25 mouse cellular contexts compared by ENCODE assay signal in genomic region chr3:86800841-86801240, GRCm38 (mm10).
DNase-seq lines count a peak whose midpoint lies in the region; ATAC-seq lines count a peak whose summit lies in the region.
"Had no signal": no experiment of that assay in that cellular context is flagged by ENCODE, and none has a peak within 500 bp of the region (broad histone marks: within the 10 kb centered on the region; RNA-seq: fewer than 3 reads in every experiment).

No protein-coding gene starts in this region.

- peak; percentile 44 for ATAC-seq in frontal cortex, adult (ENCODE audit: low TSS enrichment)
- ATAC-seq in liver, embryonic 12.5 days, result no peak
- no peak for ATAC-seq in liver, embryonic 11.5 days (replicated peaks; ENCODE audit: low FRiP score)
- no peak for ATAC-seq in neural tube, embryonic 14.5 days (ENCODE audit: low read depth)
- ATAC-seq: forebrain, embryonic 16.5 days; inflammation-experienced regulatory T-cells, adult 6 months had no signal

- H3K4me1 ChIP-seq in liver, embryonic 12.5 days, result peaks cover 67% of the 10 kb centered on the region
- H3K4me1 ChIP-seq in liver, embryonic 11.5 days (replicated peaks; ENCODE audit: control insufficient read depth, insufficient read depth, low read length), result peaks cover 39% of the 10 kb centered on the region
- H3K4me1 ChIP-seq in neural tube, embryonic 14.5 days (ENCODE audit: control insufficient read depth, insufficient read depth, low read length), result peaks cover 12% of the 10 kb centered on the region

- H3K4me3 ChIP-seq in liver, embryonic 12.5 days, result no peak overlapping the region
- H3K4me3 ChIP-seq in liver, embryonic 11.5 days (ENCODE audit: low read depth, low read length), result no peak overlapping the region
- H3K4me3 ChIP-seq in neural tube, embryonic 14.5 days (ENCODE audit: low read depth, low read length), result no peak overlapping the region
- H3K4me3 ChIP-seq: heart, adult 2 months; heart, embryonic 13.5 days; limb, embryonic 12.5 days; megakaryocyte, embryonic 14.5 days had no signal

- 73% methylated on average over 8 of the region's 8 CpGs for WGBS in liver, embryonic 12.5 days (ENCODE audit: insufficient replicate concordance)
- 81% methylated on average over 8 of the region's 8 CpGs for WGBS in liver, embryonic 11.5 days
- 78% methylated on average over 8 of the region's 8 CpGs for WGBS in neural tube, embryonic 14.5 days

- no peak overlapping the region for H3K4me2 ChIP-seq in liver, embryonic 12.5 days
- H3K4me2 ChIP-seq in liver, embryonic 11.5 days, result no peak overlapping the region
- H3K4me2 ChIP-seq in neural tube, embryonic 14.5 days (ENCODE audit: low read depth, low read length), result no peak overlapping the region
- H3K4me2 ChIP-seq: heart, embryonic 13.5 days; limb, embryonic 12.5 days had no signal

- H3K36me3 ChIP-seq in liver, embryonic 12.5 days, result no peaks in the 10 kb centered on the region
- no peaks in the 10 kb centered on the region for H3K36me3 ChIP-seq in liver, embryonic 11.5 days (ENCODE audit: control insufficient read depth, insufficient read depth, low read length)
- H3K36me3 ChIP-seq in neural tube, embryonic 14.5 days (ENCODE audit: control insufficient read depth, insufficient read depth, low read length), result peaks cover 29% of the 10 kb centered on the region; the same call in 1 of the 2 replicates
- H3K36me3 ChIP-seq: limb, embryonic 12.5 days had no signal

- H3K27ac ChIP-seq in liver, embryonic 12.5 days, result peak overlapping the region; percentile 59
- no peak overlapping the region for H3K27ac ChIP-seq in liver, embryonic 11.5 days (ENCODE audit: low read depth, low read length)
- H3K27ac ChIP-seq in neural tube, embryonic 14.5 days (ENCODE audit: low read depth, low read length), result peak overlapping the region; percentile 55
- H3K27ac ChIP-seq: heart, adult 2 months; heart, embryonic 13.5 days; limb, embryonic 12.5 days had no signal

- no peaks in the 10 kb centered on the region for H3K9me3 ChIP-seq in liver, embryonic 12.5 days (replicated peaks)
- no peaks in the 10 kb centered on the region for H3K9me3 ChIP-seq in liver, embryonic 11.5 days (ENCODE audit: control insufficient read depth, low read length)
- H3K9me3 ChIP-seq in neural tube, embryonic 14.5 days (ENCODE audit: control insufficient read depth, low read length), result no peaks in the 10 kb centered on the region
- H3K9me3 ChIP-seq: heart, embryonic 13.5 days; limb, embryonic 12.5 days; megakaryocyte, embryonic 14.5 days had no signal

- no peaks in the 10 kb centered on the region for H3K27me3 ChIP-seq in liver, embryonic 12.5 days (replicated peaks)
- H3K27me3 ChIP-seq in liver, embryonic 11.5 days (replicated peaks; ENCODE audit: control insufficient read depth, insufficient read depth, low read length), result no peaks in the 10 kb centered on the region
- no peaks in the 10 kb centered on the region for H3K27me3 ChIP-seq in neural tube, embryonic 14.5 days (ENCODE audit: control insufficient read depth, insufficient read depth, low read length)
- H3K27me3 ChIP-seq: heart, embryonic 13.5 days; limb, embryonic 12.5 days; megakaryocyte, embryonic 14.5 days had no signal

- DNase-seq in frontal cortex, postnatal 14 days (ENCODE audit: low spot score in 2 of 2), result no peak
- DNase-seq in liver, embryonic 11.5 days (ENCODE audit: low spot score), result no peak
- DNase-seq in brain, adult 2 months (ENCODE audit: low read depth, low spot score), result peak; percentile 57
- no peak for DNase-seq in kidney, postnatal 4 days
- DNase-seq in kidney, postnatal 10 days, result no peak
- DNase-seq: adrenal gland, postnatal 14 days; cerebellum, adult 8-10 months; cerebellum, postnatal 36 days; embryo, embryonic 11 days; gastrocnemius, postnatal 25 days; heart, adult 2 months; kidney, adult 18-20 months; kidney, postnatal 14 days; lung, adult 2 months; lung, postnatal 36 days; midbrain, embryonic 14.5 days; right cerebral cortex, postnatal 25 days had no signal

- H3K9ac ChIP-seq in liver, embryonic 12.5 days, result no peak overlapping the region
- H3K9ac ChIP-seq in liver, embryonic 11.5 days (ENCODE audit: low read depth, low read length), result no peak overlapping the region
- no peak overlapping the region for H3K9ac ChIP-seq in neural tube, embryonic 14.5 days (replicated peaks; ENCODE audit: low read depth, low read length)
- H3K9ac ChIP-seq: heart, embryonic 13.5 days; limb, embryonic 12.5 days had no signal
